Mouse (Mus musculus) cerebellum, adult 18-20 months (tissue): ENCODE data around the gene Cntn5.

ENCODE experiments used
- DNase-seq, 2 experiments: peaks; one replicate each; pipeline ENCODE4 v3.0.0; 2021

The Cntn5 gene

GRCm38 (mm10) chr9:9886210-9886609 is 1018.4 kb downstream of the Cntn5 start:
- no peak for DNase-seq

GRCm38 (mm10) chr9:9882779-9883383 is 1021.7 kb downstream of the Cntn5 start:
- no peak for DNase-seq

GRCm38 (mm10) chr9:9872112-9873035 is 1032.2 kb downstream of the Cntn5 start:
- no peak for DNase-seq

- no peak for DNase-seq
Observed at GRCm38 (mm10) chr9:9860631-9861030, 1043.9 kb downstream of the Cntn5 start.

GRCm38 (mm10) chr9:9859323-9859722 is 1045.3 kb downstream of the Cntn5 start:
- no peak for DNase-seq

GRCm38 (mm10) chr9:9854791-9855190 is 1049.8 kb downstream of the Cntn5 start:
- DNase-seq: no peak

GRCm38 (mm10) chr9:9830231-9830630 is 1074.3 kb downstream of the Cntn5 start:
- DNase-seq: no peak

GRCm38 (mm10) chr9:9819963-9820362 is 1084.6 kb downstream of the Cntn5 start:
- DNase-seq: no peak

- DNase-seq: no peak
Observed at GRCm38 (mm10) chr9:9817477-9817876, 1087.1 kb downstream of the Cntn5 start.

- DNase-seq: no peak
Observed at GRCm38 (mm10) chr9:9799546-9799945, 1105.0 kb downstream of the Cntn5 start.

- no peak for DNase-seq
Observed at GRCm38 (mm10) chr9:9783680-9784079, 1120.9 kb downstream of the Cntn5 start.

GRCm38 (mm10) chr9:9781157-9781884 is 1123.3 kb downstream of the Cntn5 start:
- no peak for DNase-seq

GRCm38 (mm10) chr9:9779646-9780045 is 1124.9 kb downstream of the Cntn5 start:
- no peak for DNase-seq

- DNase-seq: no peak
Observed at GRCm38 (mm10) chr9:9770777-9771176, 1133.8 kb downstream of the Cntn5 start.

GRCm38 (mm10) chr9:9769659-9770058 is 1134.9 kb downstream of the Cntn5 start:
- no peak for DNase-seq

- no peak for DNase-seq
Observed at GRCm38 (mm10) chr9:9718145-9718544, 1186.4 kb downstream of the Cntn5 start.

GRCm38 (mm10) chr9:9708671-9709070 is 1195.9 kb downstream of the Cntn5 start:
- no peak for DNase-seq

- no peak for DNase-seq
Observed at GRCm38 (mm10) chr9:9707766-9708165, 1196.8 kb downstream of the Cntn5 start.

- no peak for DNase-seq
Observed at GRCm38 (mm10) chr9:9705180-9705579, 1199.4 kb downstream of the Cntn5 start.

- no peak for DNase-seq
Observed at GRCm38 (mm10) chr9:9696636-9697035, 1207.9 kb downstream of the Cntn5 start.

- no peak for DNase-seq
Observed at GRCm38 (mm10) chr9:9682348-9682884, 1222.2 kb downstream of the Cntn5 start.

- no peak for DNase-seq
Observed at GRCm38 (mm10) chr9:9676078-9676477, 1228.5 kb downstream of the Cntn5 start.

- DNase-seq: no peak
Observed at GRCm38 (mm10) chr9:9674531-9674930, 1230.0 kb downstream of the Cntn5 start.
